8 mouse cellular contexts compared by ENCODE assay signal in genomic region chr6:91617685-91618084, GRCm38 (mm10).
DNase-seq lines count a peak whose midpoint lies in the region; ATAC-seq lines count a peak whose summit lies in the region.

No protein-coding gene starts in this region.

- H3K4me2 ChIP-seq in heart, embryonic 12.5 days: peak overlapping the region; percentile 63
- peak overlapping the region; percentile 61 for H3K4me2 ChIP-seq in embryonic facial prominence, embryonic 13.5 days
- peak overlapping the region; percentile 61 for H3K4me2 ChIP-seq in limb, embryonic 12.5 days
- H3K4me2 ChIP-seq in midbrain, embryonic 13.5 days (replicated peaks): peak overlapping the region; percentile 64

- no peak for DNase-seq in heart, adult 8-10 months (ENCODE audit: low spot score)
- no peak for DNase-seq in frontal cortex, adult 2 months (ENCODE audit: extremely low spot score in 1 of 2, low spot score in 1 of 2)
- no peak for DNase-seq in yolk sac, embryonic 10.5 days (ENCODE audit: low spot score)
- no peak for DNase-seq in frontal cortex, postnatal 25 days (ENCODE audit: low spot score in 2 of 2)

- no peak overlapping the region for H3K4me3 ChIP-seq in heart, embryonic 12.5 days
- H3K4me3 ChIP-seq in embryonic facial prominence, embryonic 13.5 days: no peak overlapping the region
- H3K4me3 ChIP-seq in limb, embryonic 12.5 days (replicated peaks): 0 out of 2 replicates have a peak overlapping the region, but pooled peaks have one; percentile 37
- no peak overlapping the region for H3K4me3 ChIP-seq in midbrain, embryonic 13.5 days (replicated peaks)

- H3K9ac ChIP-seq in heart, embryonic 12.5 days: no peak overlapping the region; the same call in 1 of the 2 replicates
- H3K9ac ChIP-seq in embryonic facial prominence, embryonic 13.5 days: peak overlapping the region; percentile 70
- H3K9ac ChIP-seq in limb, embryonic 12.5 days (replicated peaks): 0 out of 2 replicates have a peak overlapping the region, but pooled peaks have one; percentile 63
- H3K9ac ChIP-seq in midbrain, embryonic 13.5 days (replicated peaks): no peak overlapping the region

- H3K27ac ChIP-seq in heart, embryonic 12.5 days (ENCODE audit: poor library complexity, severe bottlenecking): peak overlapping the region; percentile 89
- H3K27ac ChIP-seq in embryonic facial prominence, embryonic 13.5 days: no peak overlapping the region
- peak overlapping the region; percentile 79 for H3K27ac ChIP-seq in limb, embryonic 12.5 days
- H3K27ac ChIP-seq in midbrain, embryonic 13.5 days: peak overlapping the region; percentile 93; the same call in 1 of the 2 replicates

- WGBS in heart, embryonic 12.5 days: 34% methylated on average over 10 of the region's 10 CpGs
- WGBS in embryonic facial prominence, embryonic 13.5 days: 74% methylated on average over 10 of the region's 10 CpGs
- WGBS in limb, embryonic 12.5 days: 72% methylated on average over 10 of the region's 10 CpGs
- 82% methylated on average over 10 of the region's 10 CpGs for WGBS in midbrain, embryonic 13.5 days

- 0 out of 2 replicates have a peak, but pooled peaks have one; percentile 20 for ATAC-seq in heart, embryonic 12.5 days (ENCODE audit: insufficient number of reproducible peaks, low FRiP score)
- no peak for ATAC-seq in embryonic facial prominence, embryonic 13.5 days (ENCODE audit: insufficient number of reproducible peaks, insufficient read depth, low FRiP score, low TSS enrichment, low read depth)
- ATAC-seq in limb, embryonic 12.5 days (ENCODE audit: insufficient number of reproducible peaks, insufficient read depth, low FRiP score, low TSS enrichment, low read depth): peak; percentile 19; the same call in 1 of the 2 replicates
- no peak; the same call in none of the 2 replicates for ATAC-seq in midbrain, embryonic 13.5 days

- H3K4me1 ChIP-seq in heart, embryonic 12.5 days (replicated peaks): peaks cover 44% of the 10 kb centered on the region
- peaks cover 37% of the 10 kb centered on the region for H3K4me1 ChIP-seq in embryonic facial prominence, embryonic 13.5 days
- peaks cover 17% of the 10 kb centered on the region for H3K4me1 ChIP-seq in limb, embryonic 12.5 days (replicated peaks)
- peaks cover 22% of the 10 kb centered on the region for H3K4me1 ChIP-seq in midbrain, embryonic 13.5 days (replicated peaks)

- H3K27me3 ChIP-seq in heart, embryonic 12.5 days (replicated peaks): no peaks in the 10 kb centered on the region; the same call in 1 of the 2 replicates
- H3K27me3 ChIP-seq in embryonic facial prominence, embryonic 13.5 days: no peaks in the 10 kb centered on the region
- H3K27me3 ChIP-seq in limb, embryonic 12.5 days: no peaks in the 10 kb centered on the region
- H3K27me3 ChIP-seq in midbrain, embryonic 13.5 days: no peaks in the 10 kb centered on the region

- no peaks in the 10 kb centered on the region for H3K36me3 ChIP-seq in heart, embryonic 12.5 days
- H3K36me3 ChIP-seq in embryonic facial prominence, embryonic 13.5 days: no peaks in the 10 kb centered on the region
- no peaks in the 10 kb centered on the region for H3K36me3 ChIP-seq in limb, embryonic 12.5 days
- H3K36me3 ChIP-seq in midbrain, embryonic 13.5 days: no peaks in the 10 kb centered on the region

- 0 out of 2 replicates have a peak, but pooled peaks cover 3% of the 10 kb centered on the region for H3K9me3 ChIP-seq in heart, embryonic 12.5 days (replicated peaks)
- no peaks in the 10 kb centered on the region for H3K9me3 ChIP-seq in embryonic facial prominence, embryonic 13.5 days
- no peaks in the 10 kb centered on the region for H3K9me3 ChIP-seq in limb, embryonic 12.5 days
- no peaks in the 10 kb centered on the region for H3K9me3 ChIP-seq in midbrain, embryonic 13.5 days

Comparison
In these comparisons a context has a peak if more than half of its experiments do, and no peak if none do; other contexts are left out.
1. ATAC-seq: peak in heart, embryonic 12.5 days (single experiment) and limb, embryonic 12.5 days (single experiment); none in embryonic facial prominence, embryonic 13.5 days (single experiment) and midbrain, embryonic 13.5 days (single experiment).
2. H3K9ac ChIP-seq: peak in embryonic facial prominence, embryonic 13.5 days (single experiment) and limb, embryonic 12.5 days (single experiment); none in heart, embryonic 12.5 days (single experiment) and midbrain, embryonic 13.5 days (single experiment).
3. Peak in every context shown above with its lines, with median percentiles within 50 percentile points of each other: H3K4me2 ChIP-seq.